Mouse (Mus musculus) forebrain, embryonic 12.5 days (tissue): ENCODE measurements around the gene Fgfr1op. TPM values are rescaled to one million over a fixed set of nuclear protein-coding genes. Genes with fewer than 3 reads are reported as not detected.

Experiments
- ATAC-seq: fragments of 200-750 bp; cut with Nextera tagmentation; 2 replicates; pipeline ENCODE4 v1.8.0; 2017; ENCODE audit warnings: moderate TSS enrichment; ENCODE audit not compliant: low FRiP score
- H3K27ac ChIP-seq: fragments of 300-500 bp; sonication (generic); 2 replicates; pipeline ENCODE4 v1.5.1; 2016; ENCODE audit warnings: mild to moderate bottlenecking
- H3K27me3 ChIP-seq: fragments of 300-500 bp; sonication (generic); 2 replicates; pipeline ENCODE4 v1.6.1; 2016; ENCODE audit warnings: mild to moderate bottlenecking
- H3K36me3 ChIP-seq: fragments of 300-500 bp; sonication (generic); replicated peaks from 2 replicates; pipeline ENCODE4 v1.6.1; 2016; ENCODE audit warnings: mild to moderate bottlenecking
- H3K4me1 ChIP-seq: fragments of 300-500 bp; sonication (generic); 2 replicates; pipeline ENCODE4 v1.6.1; 2016
- H3K4me2 ChIP-seq: fragments of 300-500 bp; sonication (generic); 2 replicates; pipeline ENCODE4 v1.6.1; 2016; ENCODE audit warnings: mild to moderate bottlenecking, moderate library complexity
- H3K4me3 ChIP-seq: fragments of 300-500 bp; sonication (generic); replicated peaks from 2 replicates; pipeline ENCODE4 v1.5.1; 2016; ENCODE audit warnings: mild to moderate bottlenecking
- H3K9ac ChIP-seq: fragments of 300-500 bp; sonication (generic); 2 replicates; pipeline ENCODE4 v1.6.1; 2016; ENCODE audit warnings: mild to moderate bottlenecking
- H3K9me3 ChIP-seq: fragments of 300-500 bp; sonication (generic); 2 replicates; pipeline ENCODE4 v1.6.1; 2016
- WGBS: fragments of 180-500 bp; shearing (Covaris S2); methylation state at CpG from one replicate; pipeline ENCODE4 v1.1.7; 2016; 5-methylcytosine and 5-hydroxymethylcytosine counted together
- polyA plus RNA-seq: library from polyadenylated mRNA; unstranded; fragments of >200 nt; fragmentation: Nextera tagmentation; extraction: Ambion mirVana; gene quantifications from 2 replicates; pipeline ENCODE4 v1.2.1, GENCODE M21; 2016

The Fgfr1op gene
- polyA plus RNA-seq, 1 experiment from 2014 or later, result 39.6 TPM

- WGBS, result 85% methylated on average over 15 of the region's 15 CpGs
- no peak overlapping the region for H3K4me3 ChIP-seq
- no peaks in the 10 kb centered on the region for H3K4me1 ChIP-seq
- H3K27ac ChIP-seq, result no peak overlapping the region
- no peaks in the 10 kb centered on the region for H3K36me3 ChIP-seq
- no peak overlapping the region for H3K9ac ChIP-seq
- no peaks in the 10 kb centered on the region for H3K27me3 ChIP-seq
- no peak overlapping the region for H3K4me2 ChIP-seq
- no peaks in the 10 kb centered on the region for H3K9me3 ChIP-seq
- ATAC-seq, result no peak
Observed at GRCm38 (mm10) chr17:8238012-8238710, 72.9 kb downstream of the Fgfr1op start.

- Histone ChIP-seq H3K9me3 (no peaks in the 10 kb centered on the region), H3K36me3 (no peaks in the 10 kb centered on the region), H3K9ac (no peak overlapping the region), H3K27me3 (no peaks in the 10 kb centered on the region), H3K4me2 (no peak overlapping the region), H3K4me1 (no peaks in the 10 kb centered on the region), H3K4me3 (no peak overlapping the region), H3K27ac (no peak overlapping the region)
- WGBS, result 83% methylated on average over 3 of the region's 3 CpGs
- no peak for ATAC-seq
Observed at GRCm38 (mm10) chr17:8239561-8239960, 74.3 kb downstream of the Fgfr1op start.

GRCm38 (mm10) chr17:8240517-8240916, 75.2 kb downstream of the Fgfr1op start:
- Histone ChIP-seq H3K4me2 (no peak overlapping the region), H3K27me3 (no peaks in the 10 kb centered on the region), H3K4me3 (no peak overlapping the region), H3K4me1 (no peaks in the 10 kb centered on the region), H3K36me3 (no peaks in the 10 kb centered on the region), H3K27ac (no peak overlapping the region), H3K9me3 (no peaks in the 10 kb centered on the region), H3K9ac (no peak overlapping the region)
- 72% methylated on average over 4 of the region's 4 CpGs for WGBS
- no peak for ATAC-seq

- no peak overlapping the region for H3K4me2 ChIP-seq
- 74% methylated on average over 12 of the region's 12 CpGs for WGBS
- no peaks in the 10 kb centered on the region for H3K9me3 ChIP-seq
- H3K27ac ChIP-seq, result no peak overlapping the region
- H3K27me3 ChIP-seq, result no peaks in the 10 kb centered on the region
- H3K4me1 ChIP-seq, result no peaks in the 10 kb centered on the region
- no peak overlapping the region for H3K9ac ChIP-seq
- no peak overlapping the region for H3K4me3 ChIP-seq
- no peak for ATAC-seq
- no peaks in the 10 kb centered on the region for H3K36me3 ChIP-seq
Observed at GRCm38 (mm10) chr17:8241645-8242044, 76.3 kb downstream of the Fgfr1op start.

GRCm38 (mm10) chr17:8242186-8242585, 76.9 kb downstream of the Fgfr1op start:
- Histone ChIP-seq H3K27me3 (no peaks in the 10 kb centered on the region), H3K9me3 (no peaks in the 10 kb centered on the region), H3K9ac (no peak overlapping the region), H3K27ac (no peak overlapping the region), H3K36me3 (no peaks in the 10 kb centered on the region), H3K4me1 (no peaks in the 10 kb centered on the region), H3K4me2 (no peak overlapping the region), H3K4me3 (no peak overlapping the region)
- 91% methylated on average over 11 of the region's 11 CpGs for WGBS
- ATAC-seq, result no peak

GRCm38 (mm10) chr17:8244124-8244523, 78.8 kb downstream of the Fgfr1op start:
- H3K27ac ChIP-seq, result no peak overlapping the region
- H3K36me3 ChIP-seq, result no peaks in the 10 kb centered on the region
- H3K4me3 ChIP-seq, result no peak overlapping the region
- no peaks in the 10 kb centered on the region for H3K9me3 ChIP-seq
- WGBS, result 79% methylated on average over 2 of the region's 2 CpGs
- H3K4me1 ChIP-seq, result no peaks in the 10 kb centered on the region
- no peak for ATAC-seq
- H3K27me3 ChIP-seq, result no peaks in the 10 kb centered on the region
- no peak overlapping the region for H3K9ac ChIP-seq
- H3K4me2 ChIP-seq, result no peak overlapping the region

- Histone ChIP-seq H3K4me2 (no peak overlapping the region), H3K4me1 (no peaks in the 10 kb centered on the region), H3K9me3 (no peaks in the 10 kb centered on the region), H3K27me3 (no peaks in the 10 kb centered on the region), H3K36me3 (no peaks in the 10 kb centered on the region), H3K27ac (no peak overlapping the region), H3K9ac (no peak overlapping the region), H3K4me3 (no peak overlapping the region)
- 66% methylated on average over 4 of the region's 4 CpGs for WGBS
- ATAC-seq, result no peak
Observed at GRCm38 (mm10) chr17:8246102-8246754, 80.9 kb downstream of the Fgfr1op start.

Other genes starting within 250 kb of the Fgfr1op start
- gene Tagap, start 239.5 kb upstream of the Fgfr1op start, polyA plus RNA-seq, result 0.37 and 0.40 TPM in 2 replicates
- gene Rsph3a, start 219.9 kb upstream of the Fgfr1op start, polyA plus RNA-seq, result 51.7 and 58.6 TPM in 2 replicates
- gene Gm49673, start 17.7 kb upstream of the Fgfr1op start, polyA plus RNA-seq, result 0.23 and 0.29 TPM in 2 replicates
- gene Rnaset2a, start 17.4 kb upstream of the Fgfr1op start, polyA plus RNA-seq, result 14.6 TPM in 2 replicates
- gene Ccr6, start 70.5 kb downstream of the Fgfr1op start, polyA plus RNA-seq, result not detected in 2 replicates
- gene Mpc1, start 117.4 kb downstream of the Fgfr1op start, polyA plus RNA-seq, result 122 and 124 TPM in 2 replicates
- gene Sft2d1, start 145.6 kb downstream of the Fgfr1op start, polyA plus RNA-seq, result 86.3 and 87.8 TPM in 2 replicates
- 3.7 and 4.1 TPM in 2 replicates for gene Prr18, start 172.0 kb downstream of the Fgfr1op start, polyA plus RNA-seq
- 0.44 and 0.55 TPM in 2 replicates for gene T2, start 190.5 kb downstream of the Fgfr1op start, polyA plus RNA-seq